Mouse (Mus musculus) activated CD4-positive, CD25-positive, alpha-beta regulatory T cell, adult 4 months (primary cell): ENCODE measurements around the gene Fzd4. TPM values are rescaled to one million over a fixed set of nuclear protein-coding genes. Genes with fewer than 3 reads are reported as not detected.
A peak's percentile ranks its signal among the peaks of the same experiment; 100 is the strongest.

ENCODE experiments used
- ATAC-seq: one replicate; pipeline ENCODE4 v1.8.0; 2017
- polyA plus RNA-seq, 2 experiments: library from polyadenylated mRNA; unstranded; fragments of 100-300 nt; shearing (Covaris generic); gene quantifications; one replicate each; pipeline ENCODE4 v1.2.1; 2017

The Fzd4 gene
- polyA plus RNA-seq, 2 experiments from 2014 or later = not detected

- no peak for ATAC-seq
These were observed 2.9 kb upstream of the Fzd4 start for GRCm38 (mm10) chr7:89401136-89401858.

GRCm38 (mm10) chr7:89401936-89402335 is 2.2 kb upstream of the Fzd4 start:
- ATAC-seq = no peak

GRCm38 (mm10) chr7:89403053-89403972 is 842 bp upstream of the Fzd4 start:
- ATAC-seq = peak; percentile 11

- no peak for ATAC-seq
These were observed 732 bp downstream of the Fzd4 start for GRCm38 (mm10) chr7:89404734-89405440.

GRCm38 (mm10) chr7:89406011-89406410 is 1.9 kb downstream of the Fzd4 start:
- ATAC-seq = no peak

- ATAC-seq = no peak
These were observed 3.1 kb downstream of the Fzd4 start for GRCm38 (mm10) chr7:89407006-89407940.

GRCm38 (mm10) chr7:89410294-89410693 is 6.1 kb downstream of the Fzd4 start:
- no peak for ATAC-seq

GRCm38 (mm10) chr7:89411346-89411745 is 7.2 kb downstream of the Fzd4 start:
- no peak for ATAC-seq

- no peak for ATAC-seq
These were observed 7.9 kb downstream of the Fzd4 start for GRCm38 (mm10) chr7:89412094-89412493.

- no peak for ATAC-seq
These were observed 11.9 kb downstream of the Fzd4 start for GRCm38 (mm10) chr7:89416027-89416426.

- ATAC-seq = no peak
These were observed 13.6 kb downstream of the Fzd4 start for GRCm38 (mm10) chr7:89417707-89418106.

- ATAC-seq = no peak
These were observed 14.0 kb downstream of the Fzd4 start for GRCm38 (mm10) chr7:89418127-89418653.

GRCm38 (mm10) chr7:89418917-89419679 is 14.9 kb downstream of the Fzd4 start:
- no peak for ATAC-seq

- no peak for ATAC-seq
These were observed 17.1 kb downstream of the Fzd4 start for GRCm38 (mm10) chr7:89421294-89421693.

- no peak for ATAC-seq
These were observed 18.5 kb downstream of the Fzd4 start for GRCm38 (mm10) chr7:89422650-89423049.

- ATAC-seq = no peak
These were observed 19.0 kb downstream of the Fzd4 start for GRCm38 (mm10) chr7:89423194-89423593.

- ATAC-seq = no peak
These were observed 19.6 kb downstream of the Fzd4 start for GRCm38 (mm10) chr7:89423688-89424255.

- no peak for ATAC-seq
These were observed 20.5 kb downstream of the Fzd4 start for GRCm38 (mm10) chr7:89424659-89425058.

- no peak for ATAC-seq
These were observed 21.9 kb downstream of the Fzd4 start for GRCm38 (mm10) chr7:89425803-89426725.
